Mouse (Mus musculus): ENCODE measurements around the gene Arsj. TPM values are rescaled to one million over a fixed set of nuclear protein-coding genes. Genes with fewer than 3 reads are reported as not detected.

Gene Arsj
- polyA plus RNA-seq (2016; fragmentation: Nextera tagmentation; extraction: Ambion mirVana) = 2.5 and 2.7 TPM in 2 replicates

GRCm38 (mm10) chr3:126363568-126364505 lies at the start of gene Arsj:
Gene Arsj, plus strand, starts transcription at chr3:126363684.
- ATAC-seq (ENCODE audit: insufficient number of reproducible peaks, insufficient read depth, low FRiP score, low TSS enrichment, low read depth) = peak; percentile 73
- no peak within 1 kb of the TSS for H3K27ac ChIP-seq
- 14% methylated on average over 41 of the region's 41 CpGs for WGBS

GRCm38 (mm10) chr3:126324872-126325498 lies 38.5 kb upstream of the Arsj start:
- Histone ChIP-seq H3K9me3 (no peaks in the 10 kb centered on the region), H3K4me1 (replicated peaks) (peaks cover 10% of the 10 kb centered on the region), H3K27ac (no peak overlapping the region), H3K36me3 (no peaks in the 10 kb centered on the region), H3K4me2 (no peak overlapping the region), H3K4me3 (replicated peaks) (no peak overlapping the region), H3K9ac (replicated peaks) (no peak overlapping the region), H3K27me3 (no peaks in the 10 kb centered on the region)
- 39% methylated on average over 4 of the region's 4 CpGs for WGBS
- no peak for ATAC-seq (ENCODE audit: insufficient number of reproducible peaks, insufficient read depth, low FRiP score, low TSS enrichment, low read depth)

More at GRCm38 (mm10) chr3:126363568-126364505, at the start of gene Arsj:
- Histone ChIP-seq H3K4me1 (replicated peaks) (peaks cover 13% of the 10 kb centered on the region; the same call in 1 of the 2 replicates), H3K4me2 (peak within 1 kb of the TSS; percentile 76), H3K9ac (replicated peaks) (peak within 1 kb of the TSS; percentile 70), H3K36me3 (no peaks in the 10 kb centered on the region), H3K27me3 (peaks cover 3% of the 10 kb centered on the region; the same call in 1 of the 2 replicates), H3K9me3 (no peaks in the 10 kb centered on the region), H3K4me3 (replicated peaks) (peak within 1 kb of the TSS; percentile 44)

GRCm38 (mm10) chr3:126325891-126326627 lies 37.4 kb upstream of the Arsj start:
- Histone ChIP-seq H3K27ac (no peak overlapping the region), H3K4me1 (replicated peaks) (peaks cover 10% of the 10 kb centered on the region), H3K9ac (replicated peaks) (no peak overlapping the region), H3K4me3 (replicated peaks) (no peak overlapping the region), H3K36me3 (no peaks in the 10 kb centered on the region), H3K9me3 (no peaks in the 10 kb centered on the region), H3K4me2 (no peak overlapping the region), H3K27me3 (no peaks in the 10 kb centered on the region)
- WGBS = 66% methylated on average over 4 of the region's 4 CpGs
- ATAC-seq (ENCODE audit: insufficient number of reproducible peaks, insufficient read depth, low FRiP score, low TSS enrichment, low read depth) = no peak

DNA sequence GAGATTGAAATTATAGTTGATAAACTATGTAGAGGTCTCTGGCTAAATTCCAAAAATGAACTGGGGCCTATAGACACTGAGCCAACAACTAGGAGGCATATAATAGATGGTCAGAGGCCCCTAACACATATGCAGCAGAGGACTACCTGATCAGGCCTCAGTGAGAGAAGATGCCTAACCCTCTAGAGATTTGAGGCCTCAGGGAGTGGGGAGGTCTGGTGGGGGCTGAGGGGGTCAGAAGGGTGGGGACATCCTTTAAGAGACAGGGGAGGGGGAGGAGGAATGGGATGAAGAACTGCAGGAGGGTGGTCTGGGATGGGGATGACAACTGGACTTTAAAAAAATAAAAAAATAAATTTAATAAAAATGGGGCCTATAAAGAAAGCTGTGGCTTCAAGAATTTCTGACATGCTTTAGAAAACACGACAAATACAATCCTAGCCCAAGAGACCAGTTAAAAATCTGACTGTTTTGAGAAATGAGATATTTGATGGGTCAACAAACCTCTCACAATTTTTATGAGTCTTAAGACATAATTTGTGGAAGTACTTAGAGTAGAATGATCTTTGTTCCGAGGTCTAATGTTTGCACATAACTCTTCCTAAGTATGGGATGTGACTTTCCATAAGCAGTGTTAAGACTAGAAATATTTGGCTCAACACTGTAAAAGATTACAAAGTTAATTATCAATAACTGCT lies 36.7 kb upstream of the Arsj start:
- Histone ChIP-seq H3K27ac (no peak overlapping the region), H3K9me3 (no peaks in the 10 kb centered on the region), H3K4me3 (replicated peaks) (no peak overlapping the region), H3K4me1 (replicated peaks) (peaks cover 10% of the 10 kb centered on the region), H3K36me3 (no peaks in the 10 kb centered on the region), H3K9ac (replicated peaks) (no peak overlapping the region), H3K27me3 (no peaks in the 10 kb centered on the region), H3K4me2 (no peak overlapping the region)
- 81% methylated on average over 2 of the region's 2 CpGs for WGBS
- no peak for ATAC-seq (ENCODE audit: insufficient number of reproducible peaks, insufficient read depth, low FRiP score, low TSS enrichment, low read depth)

DNA sequence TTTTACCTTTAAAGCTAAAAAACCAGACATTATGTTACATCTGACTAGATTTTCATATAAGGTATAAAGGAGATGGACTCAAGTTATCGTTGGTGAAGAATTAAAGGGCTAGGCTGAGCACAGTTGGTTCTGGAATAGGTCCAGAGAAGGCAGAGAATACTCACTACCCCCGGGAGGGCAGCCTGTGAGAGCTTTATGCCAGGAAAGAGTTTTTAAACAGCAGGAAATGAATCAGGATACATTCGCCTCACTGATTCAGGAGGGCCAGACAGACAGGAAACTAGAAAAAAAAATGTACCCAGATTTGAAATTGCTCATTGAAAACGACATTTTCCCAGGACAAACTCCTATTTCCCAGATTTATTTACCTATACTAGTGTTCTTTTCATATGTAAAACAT lies 28.2 kb upstream of the Arsj start:
- H3K27ac ChIP-seq = no peak overlapping the region
- H3K9ac ChIP-seq (replicated peaks) = no peak overlapping the region
- H3K27me3 ChIP-seq = no peaks in the 10 kb centered on the region
- no peak overlapping the region for H3K4me2 ChIP-seq
- no peaks in the 10 kb centered on the region for H3K9me3 ChIP-seq
- no peak for ATAC-seq (ENCODE audit: insufficient number of reproducible peaks, insufficient read depth, low FRiP score, low TSS enrichment, low read depth)
- H3K36me3 ChIP-seq = no peaks in the 10 kb centered on the region
- H3K4me3 ChIP-seq (replicated peaks) = no peak overlapping the region
- 62% methylated on average over 4 of the region's 4 CpGs for WGBS
- no peaks in the 10 kb centered on the region for H3K4me1 ChIP-seq (replicated peaks)

DNA sequence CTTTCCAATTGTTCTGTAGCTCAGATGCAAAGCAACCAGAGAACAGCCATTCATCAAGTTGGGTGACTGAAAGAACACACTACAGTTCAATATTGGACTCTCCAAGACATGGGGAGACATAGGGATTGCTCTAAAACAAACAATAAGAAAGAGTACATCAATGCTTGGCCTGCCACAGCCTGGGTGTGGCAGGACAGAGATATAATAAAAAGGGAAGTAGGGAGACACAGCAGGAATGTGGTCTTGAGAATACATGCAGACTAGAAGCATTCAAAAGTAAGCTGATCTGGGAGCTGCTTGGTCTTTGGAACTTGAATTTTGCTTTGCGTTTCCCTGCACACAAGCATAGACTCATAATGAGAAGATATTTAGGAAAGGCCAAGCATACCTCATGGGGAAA lies 18.7 kb upstream of the Arsj start:
- Histone ChIP-seq H3K36me3 (no peaks in the 10 kb centered on the region), H3K27ac (no peak overlapping the region), H3K9me3 (no peaks in the 10 kb centered on the region), H3K27me3 (no peaks in the 10 kb centered on the region), H3K4me1 (replicated peaks) (no peaks in the 10 kb centered on the region), H3K9ac (replicated peaks) (no peak overlapping the region), H3K4me3 (replicated peaks) (no peak overlapping the region), H3K4me2 (no peak overlapping the region)
- whole genome bisulfite sequencing = 100% methylated on average over 1 of the region's 1 CpGs
- ATAC-seq (ENCODE audit: insufficient number of reproducible peaks, insufficient read depth, low FRiP score, low TSS enrichment, low read depth) = no peak

DNA sequence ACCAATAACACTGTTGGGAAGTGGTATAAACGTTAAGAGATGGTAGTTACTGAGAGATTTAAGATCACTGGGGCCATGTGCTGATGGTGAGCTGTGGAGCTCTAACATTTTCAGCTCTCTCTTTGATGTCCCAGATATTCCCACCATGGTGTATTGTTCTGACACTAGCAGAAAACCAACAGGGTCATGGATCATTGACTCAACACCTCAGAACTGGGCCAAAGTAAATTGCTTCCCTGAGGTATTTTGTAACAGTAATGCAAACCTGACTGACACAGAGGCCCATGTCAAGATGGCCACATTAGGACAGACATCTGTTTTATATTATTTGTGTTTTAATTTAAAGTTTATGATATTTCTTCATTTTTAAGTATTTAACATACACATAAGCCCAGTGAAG lies 3.7 kb upstream of the Arsj start:
- no peak overlapping the region for H3K4me2 ChIP-seq
- H3K4me3 ChIP-seq (replicated peaks) = no peak overlapping the region
- no peak overlapping the region for H3K9ac ChIP-seq (replicated peaks)
- WGBS = 13% methylated on average over 1 of the region's 1 CpGs
- H3K27me3 ChIP-seq = peaks cover 3% of the 10 kb centered on the region; the same call in 1 of the 2 replicates
- no peaks in the 10 kb centered on the region for H3K36me3 ChIP-seq
- H3K9me3 ChIP-seq = no peaks in the 10 kb centered on the region
- no peak for ATAC-seq (ENCODE audit: insufficient number of reproducible peaks, insufficient read depth, low FRiP score, low TSS enrichment, low read depth)
- H3K4me1 ChIP-seq (replicated peaks) = peaks cover 5% of the 10 kb centered on the region; the same call in 1 of the 2 replicates
- no peak overlapping the region for H3K27ac ChIP-seq

GRCm38 (mm10) chr3:126362392-126362791 lies 1.1 kb upstream of the Arsj start:
- 81% methylated on average over 2 of the region's 2 CpGs for WGBS
- H3K9ac ChIP-seq (replicated peaks) = no peak overlapping the region
- ATAC-seq (ENCODE audit: insufficient number of reproducible peaks, insufficient read depth, low FRiP score, low TSS enrichment, low read depth) = no peak
- peaks cover 13% of the 10 kb centered on the region; the same call in 1 of the 2 replicates for H3K4me1 ChIP-seq (replicated peaks)
- H3K4me3 ChIP-seq (replicated peaks) = no peak overlapping the region
- peaks cover 3% of the 10 kb centered on the region; the same call in 1 of the 2 replicates for H3K27me3 ChIP-seq
- no peaks in the 10 kb centered on the region for H3K9me3 ChIP-seq
- H3K36me3 ChIP-seq = no peaks in the 10 kb centered on the region
- no peak overlapping the region for H3K4me2 ChIP-seq
- H3K27ac ChIP-seq = no peak overlapping the region

GRCm38 (mm10) chr3:126362931-126363525 lies 456 bp upstream of the Arsj start:
- no peak overlapping the region for H3K27ac ChIP-seq
- H3K9ac ChIP-seq (replicated peaks) = no peak overlapping the region
- 0 out of 2 replicates have a peak overlapping the region, but pooled peaks have one; percentile 44 for H3K4me3 ChIP-seq (replicated peaks)
- H3K9me3 ChIP-seq = no peaks in the 10 kb centered on the region
- 86% methylated on average over 11 of the region's 11 CpGs for WGBS
- H3K27me3 ChIP-seq = peaks cover 3% of the 10 kb centered on the region; the same call in 1 of the 2 replicates
- ATAC-seq (ENCODE audit: insufficient number of reproducible peaks, insufficient read depth, low FRiP score, low TSS enrichment, low read depth) = no peak
- H3K4me2 ChIP-seq = peak overlapping the region; percentile 76
- H3K36me3 ChIP-seq = no peaks in the 10 kb centered on the region
- H3K4me1 ChIP-seq (replicated peaks) = peaks cover 13% of the 10 kb centered on the region; the same call in 1 of the 2 replicates

DNA sequence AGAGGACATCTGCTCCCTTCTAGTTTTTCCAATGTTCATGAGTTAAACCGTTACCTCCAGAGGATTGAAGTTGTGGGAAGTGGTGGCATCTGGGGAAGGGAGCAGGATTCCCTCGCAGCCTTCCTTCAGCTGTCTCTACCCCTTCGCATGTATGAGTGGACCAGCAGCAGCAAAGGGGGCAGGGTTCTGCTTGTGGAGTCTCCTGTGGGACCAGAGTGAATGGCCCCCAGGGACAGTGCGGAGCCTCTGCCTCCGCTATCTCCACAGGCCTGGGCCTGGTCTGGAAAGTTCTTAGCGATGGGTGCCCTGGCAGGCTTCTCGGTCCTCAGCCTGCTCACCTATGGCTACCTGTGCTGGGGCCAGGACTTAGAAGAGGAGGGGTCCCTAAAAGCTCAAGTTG lies 1.1 kb downstream of the Arsj start:
- ATAC-seq (ENCODE audit: insufficient number of reproducible peaks, insufficient read depth, low FRiP score, low TSS enrichment, low read depth) = no peak

More for the DNA sequence above, 1.1 kb downstream of the Arsj start:
- Histone ChIP-seq H3K9me3 (no peaks in the 10 kb centered on the region), H3K27ac (no peak overlapping the region), H3K36me3 (no peaks in the 10 kb centered on the region), H3K4me1 (replicated peaks) (peaks cover 13% of the 10 kb centered on the region; the same call in 1 of the 2 replicates), H3K4me3 (replicated peaks) (peak overlapping the region; percentile 44), H3K4me2 (peak overlapping the region; percentile 76), H3K9ac (replicated peaks) (no peak overlapping the region), H3K27me3 (peaks cover 3% of the 10 kb centered on the region; the same call in 1 of the 2 replicates)
- WGBS = 84% methylated on average over 7 of the region's 7 CpGs
